Mouse (Mus musculus): Measurements from ENCODE around the gene Psmb8. TPM values are rescaled to one million over a fixed set of nuclear protein-coding genes. Genes with fewer than 3 reads are reported as not detected.

Gene Psmb8
- polyA plus RNA-seq, 1 experiment from 2014 or later: 13.5 TPM

- WGBS (ENCODE audit: insufficient replicate concordance): 14% methylated on average over 12 of the region's 12 CpGs
- Histone ChIP-seq H3K9me3 (replicated peaks) (no peaks in the 10 kb centered on the region), H3K27me3 (replicated peaks) (peaks cover 92% of the 10 kb centered on the region), H3K36me3 (no peaks in the 10 kb centered on the region), H3K27ac (no peak overlapping the region), H3K9ac (no peak overlapping the region), H3K4me3 (no peak overlapping the region), H3K4me1 (peaks cover 25% of the 10 kb centered on the region), H3K4me2 (0 out of 2 replicates have a peak overlapping the region, but pooled peaks have one; percentile 64)
- no peak for ATAC-seq
These were observed 1.0 kb upstream of the Psmb8 start for GRCm38 (mm10) chr17:34196491-34196890.

- peak overlapping the region; percentile 55 for H3K4me3 ChIP-seq
- peak; percentile 12; the same call in 1 of the 2 replicates for ATAC-seq
- peak overlapping the region; percentile 64 for H3K4me2 ChIP-seq
- 2% methylated on average over 32 of the region's 32 CpGs for WGBS (ENCODE audit: insufficient replicate concordance)
- peak overlapping the region; percentile 23; the same call in 1 of the 2 replicates for H3K9ac ChIP-seq
- H3K27me3 ChIP-seq (replicated peaks): peaks cover 80% of the 10 kb centered on the region
- no peak overlapping the region for H3K27ac ChIP-seq
- H3K4me1 ChIP-seq: peaks cover 25% of the 10 kb centered on the region
- no peaks in the 10 kb centered on the region for H3K9me3 ChIP-seq (replicated peaks)
- H3K36me3 ChIP-seq: no peaks in the 10 kb centered on the region
These were observed 491 bp downstream of the Psmb8 start for GRCm38 (mm10) chr17:34197904-34198520.

GRCm38 (mm10) chr17:34198521-34198912 lies 996 bp downstream of the Psmb8 start:
- Histone ChIP-seq H3K4me3 (peak overlapping the region; percentile 55), H3K27ac (no peak overlapping the region), H3K36me3 (no peaks in the 10 kb centered on the region), H3K9ac (peak overlapping the region; percentile 23; the same call in 1 of the 2 replicates), H3K4me2 (peak overlapping the region; percentile 64), H3K4me1 (peaks cover 26% of the 10 kb centered on the region), H3K9me3 (replicated peaks) (no peaks in the 10 kb centered on the region), H3K27me3 (replicated peaks) (peaks cover 76% of the 10 kb centered on the region)
- no peak for ATAC-seq
- WGBS (ENCODE audit: insufficient replicate concordance): 8% methylated on average over 11 of the region's 11 CpGs

GRCm38 (mm10) chr17:34199050-34199619 lies 1.6 kb downstream of the Psmb8 start:
- H3K9ac ChIP-seq: no peak overlapping the region
- 67% methylated on average over 12 of the region's 12 CpGs for WGBS (ENCODE audit: insufficient replicate concordance)
- no peak for ATAC-seq
- no peaks in the 10 kb centered on the region for H3K36me3 ChIP-seq
- H3K4me3 ChIP-seq: no peak overlapping the region
- peaks cover 75% of the 10 kb centered on the region for H3K27me3 ChIP-seq (replicated peaks)
- H3K4me2 ChIP-seq: no peak overlapping the region; the same call in 1 of the 2 replicates
- no peaks in the 10 kb centered on the region for H3K9me3 ChIP-seq (replicated peaks)
- peaks cover 32% of the 10 kb centered on the region for H3K4me1 ChIP-seq
- H3K27ac ChIP-seq: no peak overlapping the region

GRCm38 (mm10) chr17:34200047-34200446 lies 2.5 kb downstream of the Psmb8 start:
- no peak overlapping the region for H3K9ac ChIP-seq
- WGBS (ENCODE audit: insufficient replicate concordance): 79% methylated on average over 10 of the region's 10 CpGs

GRCm38 (mm10) chr17:34200772-34201505 lies 3.4 kb downstream of the Psmb8 start:
- no peak overlapping the region for H3K4me2 ChIP-seq
- H3K9ac ChIP-seq: no peak overlapping the region
- 74% methylated on average over 16 of the region's 16 CpGs for WGBS (ENCODE audit: insufficient replicate concordance)
- H3K27me3 ChIP-seq (replicated peaks): peaks cover 64% of the 10 kb centered on the region
- H3K27ac ChIP-seq: no peak overlapping the region
- H3K36me3 ChIP-seq: no peaks in the 10 kb centered on the region
- ATAC-seq: no peak
- no peak overlapping the region for H3K4me3 ChIP-seq
- no peaks in the 10 kb centered on the region for H3K9me3 ChIP-seq (replicated peaks)
- H3K4me1 ChIP-seq: peaks cover 43% of the 10 kb centered on the region

More at GRCm38 (mm10) chr17:34200047-34200446, 2.5 kb downstream of the Psmb8 start:
- Histone ChIP-seq H3K27me3 (replicated peaks) (peaks cover 67% of the 10 kb centered on the region), H3K9me3 (replicated peaks) (no peaks in the 10 kb centered on the region), H3K27ac (no peak overlapping the region), H3K4me3 (no peak overlapping the region), H3K4me1 (peaks cover 35% of the 10 kb centered on the region), H3K4me2 (no peak overlapping the region), H3K36me3 (no peaks in the 10 kb centered on the region)
- ATAC-seq: no peak

GRCm38 (mm10) chr17:34201506-34202055 lies 4.1 kb downstream of the Psmb8 start:
- H3K27ac ChIP-seq: no peak overlapping the region
- H3K9ac ChIP-seq: no peak overlapping the region
- no peaks in the 10 kb centered on the region for H3K9me3 ChIP-seq (replicated peaks)
- no peak for ATAC-seq
- H3K27me3 ChIP-seq (replicated peaks): peaks cover 58% of the 10 kb centered on the region
- H3K4me2 ChIP-seq: no peak overlapping the region
- WGBS (ENCODE audit: insufficient replicate concordance): 62% methylated on average over 7 of the region's 7 CpGs
- no peaks in the 10 kb centered on the region for H3K36me3 ChIP-seq
- no peak overlapping the region for H3K4me3 ChIP-seq
- H3K4me1 ChIP-seq: peaks cover 39% of the 10 kb centered on the region

GRCm38 (mm10) chr17:34202760-34203442 lies 5.4 kb downstream of the Psmb8 start:
- WGBS (ENCODE audit: insufficient replicate concordance): 75% methylated on average over 4 of the region's 4 CpGs
- no peaks in the 10 kb centered on the region for H3K9me3 ChIP-seq (replicated peaks)
- H3K36me3 ChIP-seq: no peaks in the 10 kb centered on the region
- no peak overlapping the region for H3K27ac ChIP-seq
- no peak for ATAC-seq
- no peak overlapping the region for H3K4me2 ChIP-seq
- no peak overlapping the region for H3K4me3 ChIP-seq
- no peak overlapping the region for H3K9ac ChIP-seq
- peaks cover 32% of the 10 kb centered on the region for H3K4me1 ChIP-seq
- peaks cover 50% of the 10 kb centered on the region for H3K27me3 ChIP-seq (replicated peaks)

GRCm38 (mm10) chr17:34203444-34203843 lies 5.9 kb downstream of the Psmb8 start, which contains the start of gene Tap2:
Tap2 (plus strand) TSS chr17:34203527.
- Histone ChIP-seq H3K4me2 (peak within 1 kb of the TSS; percentile 98), H3K4me3 (peak within 1 kb of the TSS; percentile 87), H3K9me3 (replicated peaks) (no peaks in the 10 kb centered on the region), H3K27ac (0 out of 2 replicates have a peak within 1 kb of the TSS, but pooled peaks have one; percentile 41), H3K36me3 (no peaks in the 10 kb centered on the region), H3K27me3 (replicated peaks) (peaks cover 45% of the 10 kb centered on the region), H3K4me1 (peaks cover 29% of the 10 kb centered on the region), H3K9ac (peak within 1 kb of the TSS; percentile 84)
- 77% methylated on average over 5 of the region's 5 CpGs for WGBS (ENCODE audit: insufficient replicate concordance)
- ATAC-seq: no peak

GRCm38 (mm10) chr17:34204303-34205010 lies 6.9 kb downstream of the Psmb8 start:
- Histone ChIP-seq H3K9me3 (replicated peaks) (no peaks in the 10 kb centered on the region), H3K9ac (peak overlapping the region; percentile 84), H3K4me1 (peaks cover 31% of the 10 kb centered on the region), H3K27me3 (replicated peaks) (peaks cover 35% of the 10 kb centered on the region), H3K4me3 (peak overlapping the region; percentile 87), H3K4me2 (peak overlapping the region; percentile 98), H3K36me3 (no peaks in the 10 kb centered on the region), H3K27ac (0 out of 2 replicates have a peak overlapping the region, but pooled peaks have one; percentile 41)
- under 1% methylated on average over 44 of the region's 44 CpGs for WGBS (ENCODE audit: insufficient replicate concordance)
- ATAC-seq: peak; percentile 61

Data from liver, embryonic 12.5 days (tissue).